Mouse (Mus musculus) hindbrain, postnatal 0 days (tissue): ENCODE measurements around the gene Hmga1. TPM values are rescaled to one million over a fixed set of nuclear protein-coding genes. Genes with fewer than 3 reads are reported as not detected.

Experiments used
- ATAC-seq: fragments of 200-750 bp; cut with Nextera tagmentation; 2 replicates; pipeline ENCODE4 v1.8.0; 2017; ENCODE audit warnings: mild to moderate bottlenecking, moderate TSS enrichment, moderate library complexity
- DNase-seq: peaks from one replicate; pipeline ENCODE4 v3.0.0-alpha.2; 2015; ENCODE audit warnings: low spot score
- H3K27ac ChIP-seq: fragments of 300-500 bp; sonication (generic); 2 replicates; pipeline ENCODE4 v1.5.1; 2014; ENCODE audit warnings: mild to moderate bottlenecking
- H3K27me3 ChIP-seq: fragments of 300-500 bp; sonication (generic); 2 replicates; pipeline ENCODE4 v1.6.1; 2014; ENCODE audit warnings: low read length, mixed read lengths; ENCODE audit not compliant: insufficient read depth
- H3K36me3 ChIP-seq: fragments of 300-500 bp; sonication (generic); 2 replicates; pipeline ENCODE4 v1.6.1; 2014; ENCODE audit warnings: low read length, mixed read lengths; ENCODE audit not compliant: insufficient read depth
- H3K4me1 ChIP-seq: fragments of 300-500 bp; sonication (generic); 2 replicates; pipeline ENCODE4 v1.6.1; 2014; ENCODE audit warnings: antibody characterized with exemption, low read length, mixed read lengths; ENCODE audit not compliant: insufficient read depth
- H3K4me2 ChIP-seq: fragments of 300-500 bp; sonication (generic); 2 replicates; pipeline ENCODE4 v1.6.1; 2014; ENCODE audit warnings: low read depth, mild to moderate bottlenecking, low read length, moderate library complexity, mixed read lengths
- H3K4me3 ChIP-seq: fragments of 300-500 bp; sonication (generic); 2 replicates; pipeline ENCODE4 v1.5.1; 2014; ENCODE audit warnings: low read length
- H3K9ac ChIP-seq: fragments of 300-500 bp; sonication (generic); replicated peaks from 2 replicates; pipeline ENCODE4 v1.6.1; 2014; ENCODE audit warnings: mild to moderate bottlenecking, low read length, moderate library complexity, mixed read lengths
- H3K9me3 ChIP-seq: fragments of 300-500 bp; sonication (generic); 2 replicates; pipeline ENCODE4 v1.6.1; 2016; ENCODE audit warnings: low read length, mixed read lengths
- CTCF ChIP-seq: IDR thresholded peaks from 2 replicates; pipeline ENCODE4 v1.5.1; 2016; ENCODE audit warnings: antibody characterized with exemption, control low read depth, low read depth
- WGBS: fragments of 180-500 bp; shearing (Covaris S2); extraction: QIAGEN DNeasy Blood & Tissue Kit; methylation state at CpG from one replicate; pipeline ENCODE4 v1.1.7; 2014; 5-methylcytosine and 5-hydroxymethylcytosine counted together
- polyA plus RNA-seq: library from polyadenylated mRNA; unstranded; fragments of >200 nt; fragmentation: Nextera tagmentation; extraction: Ambion mirVana; gene quantifications from 2 replicates; pipeline ENCODE4 v1.2.1, GENCODE M21; 2015
- total RNA-seq: library from RNA; depleted of rRNA; stranded (reverse); fragments of >200 nt; gene quantifications from 2 replicates; pipeline ENCODE4 v1.2.3, GENCODE M21; 2014

The Hmga1 gene
- total and polyA plus RNA-seq, 2 experiments from 2014 or later: 145 to 170 TPM

- Histone ChIP-seq H3K9me3 (no peaks in the 10 kb centered on the region), H3K36me3 (no peaks in the 10 kb centered on the region), H3K4me2 (peak overlapping the region; percentile 70; the same call in 1 of the 2 replicates), H3K27ac (no peak overlapping the region), H3K9ac (no peak overlapping the region), H3K4me3 (no peak overlapping the region), H3K4me1 (peaks cover 6% of the 10 kb centered on the region; the same call in 1 of the 2 replicates), H3K27me3 (peaks cover 10% of the 10 kb centered on the region; the same call in 1 of the 2 replicates)
- no peak for ATAC-seq
- TF ChIP-seq CTCF: peak; percentile 31
- WGBS: 43% methylated on average over 9 of the region's 9 CpGs
- DNase-seq: no peak
Observed at GRCm38 (mm10) chr17:27510258-27511124, 45.8 kb upstream of the Hmga1 start.

DNA sequence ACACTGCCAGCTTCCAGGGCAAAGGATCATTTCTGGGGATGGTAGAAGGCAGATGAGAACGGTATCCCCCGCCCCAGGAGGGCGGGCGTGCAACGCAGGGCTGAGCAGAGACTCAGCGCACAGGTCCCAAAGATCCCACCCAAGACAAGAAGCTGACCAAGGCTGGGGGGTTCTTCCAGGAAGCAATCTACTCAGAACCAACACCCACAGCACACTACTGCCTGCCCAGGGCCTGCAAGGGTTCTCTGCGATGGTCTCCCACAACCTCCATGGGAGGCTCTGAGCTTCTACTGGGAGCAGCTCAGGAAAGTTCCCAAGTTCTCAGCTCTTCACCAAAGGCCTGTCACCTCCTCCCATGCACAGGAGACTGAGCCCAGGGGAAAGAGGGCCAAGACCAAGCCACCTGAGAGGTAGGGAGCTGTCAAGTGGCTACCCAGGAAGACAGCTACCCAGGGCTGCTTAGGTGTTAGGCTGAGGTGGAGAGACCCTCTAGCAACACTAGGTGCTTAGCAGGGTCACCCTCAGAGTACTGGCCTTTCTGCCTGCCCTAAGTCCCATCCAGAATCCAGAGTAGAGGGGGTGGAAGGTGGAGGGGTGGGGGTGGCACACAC is 45.1 kb upstream of the Hmga1 start:
- peaks cover 16% of the 10 kb centered on the region; the same call in 1 of the 2 replicates for H3K27me3 ChIP-seq
- H3K9ac ChIP-seq: peak overlapping the region; percentile 73; the same call in 1 of the 2 replicates
- DNase-seq (no peak), ATAC-seq (no peak)
- no peak overlapping the region for H3K27ac ChIP-seq
- H3K9me3 ChIP-seq: no peaks in the 10 kb centered on the region
- no peak for TF ChIP-seq CTCF
- H3K4me2 ChIP-seq: peak overlapping the region; percentile 70
- 87% methylated on average over 7 of the region's 7 CpGs for WGBS
- H3K4me1 ChIP-seq: peaks cover 6% of the 10 kb centered on the region; the same call in 1 of the 2 replicates
- H3K36me3 ChIP-seq: no peaks in the 10 kb centered on the region
- peak overlapping the region; percentile 65 for H3K4me3 ChIP-seq

DNA sequence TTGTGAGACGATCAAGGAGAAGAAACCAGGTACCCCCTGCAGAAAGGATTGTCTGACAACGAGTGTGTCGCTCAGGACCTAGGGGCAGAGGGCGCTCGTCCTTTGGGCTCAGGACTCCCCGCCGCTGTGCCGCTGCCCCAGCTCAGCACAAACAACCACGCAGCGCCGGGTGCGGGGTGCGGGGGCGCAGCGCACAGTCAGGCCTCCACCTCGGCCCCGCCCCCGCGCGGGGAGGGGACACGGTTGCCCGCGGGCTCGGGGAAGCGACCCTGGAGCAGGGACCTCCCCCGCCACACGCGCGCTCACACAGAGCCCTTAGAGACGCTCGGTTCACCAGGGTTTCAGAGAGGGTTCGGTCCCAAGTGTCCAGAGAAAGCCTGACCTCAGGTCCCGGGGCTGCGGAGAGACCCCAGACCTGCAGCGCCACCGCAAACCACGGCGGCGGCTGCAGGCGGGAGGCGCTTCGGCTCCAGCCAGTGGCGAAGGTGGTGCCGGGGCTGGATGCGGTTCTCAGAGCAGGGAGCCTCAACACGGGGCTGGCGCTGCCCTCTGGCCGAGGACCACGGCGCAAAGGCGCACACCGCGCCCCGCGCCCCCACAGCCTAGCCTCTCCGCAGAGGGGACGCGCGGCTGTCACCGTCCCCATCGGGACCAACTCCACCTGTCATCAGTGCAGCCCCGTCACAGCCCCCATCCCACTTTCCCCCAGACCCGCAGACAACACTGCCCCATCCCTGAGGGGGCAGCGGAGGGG is 44.3 kb upstream of the Hmga1 start:
- peaks cover 6% of the 10 kb centered on the region; the same call in 1 of the 2 replicates for H3K4me1 ChIP-seq
- WGBS: under 1% methylated on average over 61 of the region's 64 CpGs
- no peaks in the 10 kb centered on the region for H3K9me3 ChIP-seq
- H3K27ac ChIP-seq: peak overlapping the region; percentile 20; the same call in 1 of the 2 replicates
- peak overlapping the region; percentile 65 for H3K4me3 ChIP-seq
- no peaks in the 10 kb centered on the region for H3K36me3 ChIP-seq
- peaks cover 16% of the 10 kb centered on the region; the same call in 1 of the 2 replicates for H3K27me3 ChIP-seq
- ATAC-seq (peak; percentile 21; the same call in 1 of the 2 replicates), DNase-seq (peak; percentile 61)
- H3K4me2 ChIP-seq: peak overlapping the region; percentile 70
- H3K9ac ChIP-seq: peak overlapping the region; percentile 73
- TF ChIP-seq CTCF: peak; percentile 24

GRCm38 (mm10) chr17:27512619-27513161 is 43.6 kb upstream of the Hmga1 start:
- 2% methylated on average over 62 of the region's 78 CpGs for WGBS
- DNase-seq: peak; percentile 50
- peaks cover 16% of the 10 kb centered on the region; the same call in 1 of the 2 replicates for H3K27me3 ChIP-seq
- TF ChIP-seq CTCF: no peak
- peak overlapping the region; percentile 73 for H3K9ac ChIP-seq
- H3K4me2 ChIP-seq: peak overlapping the region; percentile 70
- peak overlapping the region; percentile 65 for H3K4me3 ChIP-seq
- no peak for ATAC-seq
- no peaks in the 10 kb centered on the region for H3K36me3 ChIP-seq
- H3K27ac ChIP-seq: peak overlapping the region; percentile 20
- H3K4me1 ChIP-seq: peaks cover 6% of the 10 kb centered on the region; the same call in 1 of the 2 replicates
- no peaks in the 10 kb centered on the region for H3K9me3 ChIP-seq

GRCm38 (mm10) chr17:27513279-27513915 is 42.9 kb upstream of the Hmga1 start:
- Histone ChIP-seq H3K9ac (peak overlapping the region; percentile 73), H3K27me3 (peaks cover 16% of the 10 kb centered on the region; the same call in 1 of the 2 replicates), H3K4me2 (peak overlapping the region; percentile 70), H3K4me1 (peaks cover 6% of the 10 kb centered on the region; the same call in 1 of the 2 replicates), H3K9me3 (no peaks in the 10 kb centered on the region), H3K27ac (no peak overlapping the region), H3K4me3 (peak overlapping the region; percentile 65), H3K36me3 (no peaks in the 10 kb centered on the region)
- DNase-seq: no peak
- no peak for TF ChIP-seq CTCF
- ATAC-seq: peak; percentile 45
- WGBS: under 1% methylated on average over 42 of the region's 66 CpGs
